In the genomic region with DNA sequence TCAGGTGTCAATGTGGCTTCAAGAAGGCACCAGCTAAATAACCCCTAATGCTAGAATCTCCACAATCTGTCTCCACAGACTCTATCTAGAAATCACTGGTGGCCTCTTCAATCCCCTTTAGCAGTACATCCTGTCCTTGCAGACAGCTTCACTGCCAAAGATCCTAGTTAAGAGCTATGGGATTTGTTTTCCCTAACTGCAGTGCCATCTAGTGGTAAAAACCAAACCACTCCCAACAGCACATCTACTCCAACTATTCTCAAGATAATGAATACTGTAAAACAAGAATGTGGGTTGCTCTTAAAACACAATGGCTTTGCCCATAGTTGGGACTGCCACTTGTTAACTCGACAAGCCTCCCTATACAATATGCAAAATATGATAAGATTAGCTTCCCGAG, we compare ENCODE assay signal across 9 mouse cellular contexts.
A peak's percentile ranks its signal among the peaks of the same experiment; 100 is the strongest.
DNase-seq lines count a peak whose midpoint lies in the region; ATAC-seq and TF ChIP-seq lines count a peak whose summit lies in the region.
"Had no signal": no experiment of that assay in that cellular context is flagged by ENCODE, and none has a peak within 500 bp of the region (broad histone marks: within the 10 kb centered on the region; RNA-seq: fewer than 3 reads in every experiment).

No protein-coding gene starts in this region.

- whole genome bisulfite sequencing in heart, embryonic 12.5 days, result 24% methylated on average over 2 of the region's 2 CpGs
- 46% methylated on average over 2 of the region's 2 CpGs for WGBS in kidney, embryonic 16.5 days
- 36% methylated on average over 2 of the region's 2 CpGs for WGBS in liver, adult 2 months
- 39% methylated on average over 2 of the region's 2 CpGs for WGBS in neural tube, embryonic 14.5 days

- no peaks in the 10 kb centered on the region for H3K9me3 ChIP-seq in heart, embryonic 12.5 days (replicated peaks)
- no peaks in the 10 kb centered on the region for H3K9me3 ChIP-seq in kidney, embryonic 16.5 days (ENCODE audit: low read length)
- no peaks in the 10 kb centered on the region for H3K9me3 ChIP-seq in neural tube, embryonic 14.5 days (ENCODE audit: control insufficient read depth, low read length)

- H3K4me2 ChIP-seq in heart, embryonic 12.5 days, result no peak overlapping the region
- no peak overlapping the region for H3K4me2 ChIP-seq in kidney, embryonic 16.5 days (replicated peaks; ENCODE audit: low read depth, low read length)
- H3K4me2 ChIP-seq in neural tube, embryonic 14.5 days (ENCODE audit: low read depth, low read length), result no peak overlapping the region

- H3K4me3 ChIP-seq in heart, embryonic 12.5 days, result no peak overlapping the region
- H3K4me3 ChIP-seq in kidney, embryonic 16.5 days (ENCODE audit: low read length), result no peak overlapping the region
- H3K4me3 ChIP-seq in liver, adult 2 months (ENCODE audit: insufficient read depth, low read depth, low read length), result no peak overlapping the region
- H3K4me3 ChIP-seq in neural tube, embryonic 14.5 days (ENCODE audit: low read depth, low read length), result no peak overlapping the region
- H3K4me3 ChIP-seq: myocyte had no signal

- no peak for TF ChIP-seq POLR2A in liver, adult 2 months (IDR thresholded peaks at IDR 0.05; ENCODE audit: extremely low read depth, insufficient read depth, low read length)

- DNase-seq in testis, postnatal 14 days (ENCODE audit: low spot score), result peak; percentile 6
- DNase-seq in testis, postnatal 10 days (ENCODE audit: low spot score), result no peak
- DNase-seq in cerebellum, postnatal 14 days, result peak; percentile 78 to 82
- peak; percentile 66 for DNase-seq in liver, adult 2 months (ENCODE audit: extremely low read depth, low read depth, low spot score)
- no peak for DNase-seq in urinary bladder, postnatal 10 days (ENCODE audit: low spot score)

- H3K27ac ChIP-seq in heart, embryonic 12.5 days (ENCODE audit: poor library complexity, severe bottlenecking), result no peak overlapping the region
- H3K27ac ChIP-seq in kidney, embryonic 16.5 days (ENCODE audit: low read length), result no peak overlapping the region
- H3K27ac ChIP-seq in liver, adult 2 months (replicated peaks; ENCODE audit: insufficient read depth, low read depth, low read length), result no peak overlapping the region
- H3K27ac ChIP-seq in neural tube, embryonic 14.5 days (ENCODE audit: low read depth, low read length), result no peak overlapping the region

- H3K27me3 ChIP-seq in heart, embryonic 12.5 days (replicated peaks), result 0 out of 2 replicates have a peak, but pooled peaks cover 4% of the 10 kb centered on the region
- no peaks in the 10 kb centered on the region for H3K27me3 ChIP-seq in kidney, embryonic 16.5 days (ENCODE audit: insufficient read depth, low read length)
- no peaks in the 10 kb centered on the region for H3K27me3 ChIP-seq in liver, adult 2 months (ENCODE audit: control insufficient read depth, insufficient read depth, low read length)
- H3K27me3 ChIP-seq in neural tube, embryonic 14.5 days (ENCODE audit: control insufficient read depth, insufficient read depth, low read length), result no peaks in the 10 kb centered on the region

- TF ChIP-seq CTCF in liver, adult 2 months (IDR thresholded peaks at IDR 0.05; ENCODE audit: low read depth, low read length), result peak; percentile 50

- H3K9ac ChIP-seq in heart, embryonic 12.5 days, result no peak overlapping the region
- no peak overlapping the region for H3K9ac ChIP-seq in kidney, embryonic 16.5 days (replicated peaks; ENCODE audit: low read length)
- no peak overlapping the region for H3K9ac ChIP-seq in liver, adult 2 months (ENCODE audit: low read depth, low read length)
- no peak overlapping the region for H3K9ac ChIP-seq in neural tube, embryonic 14.5 days (replicated peaks; ENCODE audit: low read depth, low read length)

- no peaks in the 10 kb centered on the region for H3K4me1 ChIP-seq in heart, embryonic 12.5 days (replicated peaks)
- no peaks in the 10 kb centered on the region for H3K4me1 ChIP-seq in kidney, embryonic 16.5 days (ENCODE audit: insufficient read depth, low read length)
- no peaks in the 10 kb centered on the region; the same call in 1 of the 2 replicates for H3K4me1 ChIP-seq in liver, adult 2 months (ENCODE audit: control insufficient read depth, insufficient read depth, low read length)
- H3K4me1 ChIP-seq in neural tube, embryonic 14.5 days (ENCODE audit: control insufficient read depth, insufficient read depth, low read length), result no peaks in the 10 kb centered on the region

- H3K36me3 ChIP-seq in heart, embryonic 12.5 days, result no peaks in the 10 kb centered on the region
- no peaks in the 10 kb centered on the region for H3K36me3 ChIP-seq in kidney, embryonic 16.5 days (ENCODE audit: insufficient read depth, low read length)
- H3K36me3 ChIP-seq in liver, adult 2 months (ENCODE audit: control insufficient read depth, insufficient read depth, low read length), result no peaks in the 10 kb centered on the region
- no peaks in the 10 kb centered on the region for H3K36me3 ChIP-seq in neural tube, embryonic 14.5 days (ENCODE audit: control insufficient read depth, insufficient read depth, low read length)

- no peaks in the 10 kb centered on the region; the same call in 1 of the 2 replicates for H3K79me2 ChIP-seq in liver, adult 2 months (ENCODE audit: control insufficient read depth, insufficient read depth, low read length)

- ATAC-seq in heart, embryonic 12.5 days (ENCODE audit: insufficient number of reproducible peaks, low FRiP score), result 0 out of 2 replicates have a peak, but pooled peaks have one; percentile 51
- peak; percentile 76; the same call in 1 of the 2 replicates for ATAC-seq in kidney, embryonic 16.5 days (ENCODE audit: low FRiP score, low TSS enrichment)
- peak; percentile 85 for ATAC-seq in neural tube, embryonic 14.5 days (ENCODE audit: low read depth)

Comparison
In these comparisons a context has a peak if more than half of its experiments do, and no peak if none do; other contexts are left out.
1. DNase-seq: peak in testis, postnatal 14 days (single experiment), cerebellum, postnatal 14 days (2 of 2) and liver, adult 2 months (single experiment); none in testis, postnatal 10 days (single experiment) and urinary bladder, postnatal 10 days (single experiment).
2. Peak in every context shown above with its lines, with median percentiles within 50 percentile points of each other: ATAC-seq.